Mouse (Mus musculus) bone marrow macrophage, adult 2 months (primary cell): ENCODE measurements around the gene Lrch1.

Experiments used
- CTCF ChIP-seq: IDR thresholded peaks from 2 replicates; pipeline ENCODE4 v1.5.1; 2012; ENCODE audit warnings: low read depth, mild to moderate bottlenecking, low read length, moderate library complexity
- POLR2A ChIP-seq: IDR thresholded peaks from 2 replicates; pipeline ENCODE4 v1.6.1; 2012; ENCODE audit warnings: mild to moderate bottlenecking, low read depth, low read length, borderline replicate concordance

- TF ChIP-seq CTCF (no peak), POLR2A (no peak)
These were observed 39.4 kb downstream of the Lrch1 start for GRCm38 (mm10) chr14:74908250-74908649.
